Mouse (Mus musculus) B cell, adult 2 months (primary cell): ENCODE results near the gene Nr1h3.

Experiments used
- DNase-seq, 2 experiments: peaks; one replicate each; pipeline ENCODE4 v3.0.0; 2022

Gene Nr1h3

GRCm38 (mm10) chr2:91202222-91202971 lies at the start of gene Nr1h3, which contains the start of gene Acp2:
Nr1h3 (minus strand) TSS chr2:91202834.
Acp2 (plus strand) TSS chr2:91202885.
- peak; percentile 94 to 95 for DNase-seq

GRCm38 (mm10) chr2:91252001-91252400 lies 49.4 kb upstream of the Nr1h3 start:
- no peak for DNase-seq

- DNase-seq = no peak
These were observed 45.7 kb upstream of the Nr1h3 start for GRCm38 (mm10) chr2:91248366-91248765.

GRCm38 (mm10) chr2:91244557-91245228 lies 42.1 kb upstream of the Nr1h3 start:
- no peak for DNase-seq

- DNase-seq = no peak
These were observed 40.8 kb upstream of the Nr1h3 start for GRCm38 (mm10) chr2:91243416-91243815.

- DNase-seq = no peak
These were observed 39.9 kb upstream of the Nr1h3 start for GRCm38 (mm10) chr2:91242547-91242946.

GRCm38 (mm10) chr2:91237511-91238080 lies 35.0 kb upstream of the Nr1h3 start:
- peak; percentile 5 to 12 for DNase-seq

- peak; percentile 95 for DNase-seq
These were observed 34.2 kb upstream of the Nr1h3 start, which contains the start of gene Ddb2 for GRCm38 (mm10) chr2:91236601-91237510. Ddb2 (minus strand) TSS chr2:91236982.

GRCm38 (mm10) chr2:91229735-91230134 lies 27.1 kb upstream of the Nr1h3 start:
- DNase-seq = no peak

GRCm38 (mm10) chr2:91223614-91224013 lies 21.0 kb upstream of the Nr1h3 start:
- no peak for DNase-seq

GRCm38 (mm10) chr2:91220501-91220900 lies 17.9 kb upstream of the Nr1h3 start:
- DNase-seq = no peak

GRCm38 (mm10) chr2:91217032-91217431 lies 14.4 kb upstream of the Nr1h3 start:
- DNase-seq = no peak

- DNase-seq = no peak
These were observed 10.7 kb upstream of the Nr1h3 start for GRCm38 (mm10) chr2:91213311-91213710.

- DNase-seq = no peak
These were observed 3.7 kb upstream of the Nr1h3 start for GRCm38 (mm10) chr2:91206254-91206775.

- no peak for DNase-seq
These were observed 480 bp upstream of the Nr1h3 start for GRCm38 (mm10) chr2:91202972-91203656.

GRCm38 (mm10) chr2:91198888-91199287 lies 3.7 kb downstream of the Nr1h3 start:
- no peak for DNase-seq

GRCm38 (mm10) chr2:91196577-91197001 lies 6.0 kb downstream of the Nr1h3 start:
- no peak for DNase-seq

- DNase-seq = peak; percentile 65
These were observed 7.9 kb downstream of the Nr1h3 start for GRCm38 (mm10) chr2:91194624-91195332.

- peak in 1 of 2 experiments; percentile 9 for DNase-seq
These were observed 12.1 kb downstream of the Nr1h3 start for GRCm38 (mm10) chr2:91190501-91190900.

GRCm38 (mm10) chr2:91187431-91187830 lies 15.2 kb downstream of the Nr1h3 start:
- no peak for DNase-seq

GRCm38 (mm10) chr2:91186208-91186607 lies 16.4 kb downstream of the Nr1h3 start:
- DNase-seq = no peak
